ENCODE assay signal across 8 mouse cellular contexts in the genomic region with DNA sequence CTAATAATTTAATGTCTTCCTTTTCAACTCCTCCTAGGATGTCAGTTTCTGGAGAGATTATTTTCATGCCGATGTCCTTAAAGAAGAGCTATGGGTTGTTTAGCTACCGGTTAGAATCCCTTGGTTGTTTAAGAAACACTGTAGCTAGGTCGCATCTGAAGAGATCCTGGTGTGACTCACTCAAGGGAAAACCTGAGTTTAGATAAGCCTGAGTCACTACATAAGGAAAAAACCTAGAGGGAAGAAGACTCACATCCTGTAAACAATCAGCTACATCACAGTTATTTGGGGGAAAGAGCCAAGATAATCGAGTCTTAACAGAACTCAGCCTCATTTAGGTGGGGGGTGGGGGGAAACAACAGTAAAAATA. TPM values are rescaled to one million over a fixed set of nuclear protein-coding genes. Genes with fewer than 3 reads are reported as not detected.
DNase-seq lines count a peak whose midpoint lies in the region; ATAC-seq and TF ChIP-seq lines count a peak whose summit lies in the region.

No protein-coding gene starts in this region.

- H3K9me3 ChIP-seq in heart, embryonic 15.5 days (replicated peaks) = no peaks in the 10 kb centered on the region
- no peaks in the 10 kb centered on the region for H3K9me3 ChIP-seq in lung, postnatal 0 days (ENCODE audit: low read length)
- no peaks in the 10 kb centered on the region for H3K9me3 ChIP-seq in embryonic facial prominence, embryonic 14.5 days (ENCODE audit: control insufficient read depth, low read length)
- no peaks in the 10 kb centered on the region for H3K9me3 ChIP-seq in stomach, embryonic 14.5 days (ENCODE audit: control insufficient read depth, low read depth, low read length)
- H3K9me3 ChIP-seq in forebrain, postnatal 0 days (ENCODE audit: low read length) = no peaks in the 10 kb centered on the region

- H3K4me2 ChIP-seq in heart, embryonic 15.5 days = peak overlapping the region; percentile 75
- 0 out of 2 replicates have a peak overlapping the region, but pooled peaks have one; percentile 0 for H3K4me2 ChIP-seq in lung, postnatal 0 days (replicated peaks; ENCODE audit: low read depth, low read length)
- peak overlapping the region; percentile 83 for H3K4me2 ChIP-seq in embryonic facial prominence, embryonic 14.5 days (ENCODE audit: low read depth, low read length)
- peak overlapping the region; percentile 93 for H3K4me2 ChIP-seq in stomach, embryonic 14.5 days (replicated peaks; ENCODE audit: low read depth, low read length)
- no peak overlapping the region for H3K4me2 ChIP-seq in forebrain, postnatal 0 days (ENCODE audit: low read depth)

- TF ChIP-seq EP300 in lung, postnatal 0 days (IDR thresholded peaks at IDR 0.05) = no peak

- no peak for TF ChIP-seq CTCF in lung, postnatal 0 days (IDR thresholded peaks at IDR 0.05)
- TF ChIP-seq CTCF in forebrain, postnatal 0 days (IDR thresholded peaks at IDR 0.05; ENCODE audit: low read depth) = no peak

- DNase-seq in heart, postnatal 25 days (ENCODE audit: low spot score) = no peak
- DNase-seq in lung, postnatal 0 days (ENCODE audit: low spot score) = peak; percentile 19
- no peak for DNase-seq in lung, postnatal 25 days (ENCODE audit: low spot score)
- DNase-seq in embryonic facial prominence, embryonic 14.5 days (ENCODE audit: low spot score) = no peak
- DNase-seq in forebrain, postnatal 0 days = no peak
- DNase-seq in thymus, postnatal 10 days (ENCODE audit: low spot score in 2 of 2) = no peak

- 0 out of 2 replicates have a peak, but pooled peaks cover 4% of the 10 kb centered on the region for H3K36me3 ChIP-seq in heart, embryonic 15.5 days
- no peaks in the 10 kb centered on the region for H3K36me3 ChIP-seq in lung, postnatal 0 days (ENCODE audit: insufficient read depth, low read length)
- H3K36me3 ChIP-seq in embryonic facial prominence, embryonic 14.5 days (ENCODE audit: control insufficient read depth, insufficient read depth, low read length) = peaks cover 7% of the 10 kb centered on the region; the same call in 1 of the 2 replicates
- peaks cover 9% of the 10 kb centered on the region; the same call in 1 of the 2 replicates for H3K36me3 ChIP-seq in stomach, embryonic 14.5 days (ENCODE audit: control insufficient read depth, insufficient read depth, low read length)
- no peaks in the 10 kb centered on the region for H3K36me3 ChIP-seq in forebrain, postnatal 0 days (ENCODE audit: insufficient read depth)

- H3K4me1 ChIP-seq in heart, embryonic 15.5 days (replicated peaks) = peaks cover 40% of the 10 kb centered on the region
- peaks cover 25% of the 10 kb centered on the region; the same call in 1 of the 2 replicates for H3K4me1 ChIP-seq in lung, postnatal 0 days (ENCODE audit: insufficient read depth, low read depth, low read length)
- peaks cover 22% of the 10 kb centered on the region for H3K4me1 ChIP-seq in embryonic facial prominence, embryonic 14.5 days (ENCODE audit: control insufficient read depth, insufficient read depth, low read length)
- H3K4me1 ChIP-seq in stomach, embryonic 14.5 days (ENCODE audit: control insufficient read depth, insufficient read depth, low read length) = peaks cover 49% of the 10 kb centered on the region
- H3K4me1 ChIP-seq in forebrain, postnatal 0 days (ENCODE audit: insufficient read depth) = peaks cover 40% of the 10 kb centered on the region

- ATAC-seq in heart, embryonic 15.5 days (replicated peaks; ENCODE audit: insufficient number of reproducible peaks, insufficient read depth, low FRiP score, low read depth) = no peak
- no peak for ATAC-seq in lung, postnatal 0 days
- no peak for ATAC-seq in embryonic facial prominence, embryonic 14.5 days (ENCODE audit: low read depth)
- ATAC-seq in stomach, embryonic 14.5 days (ENCODE audit: insufficient number of reproducible peaks, insufficient read depth, low FRiP score, low read depth) = no peak
- ATAC-seq in forebrain, postnatal 0 days = no peak

- peak overlapping the region; percentile 99 for H3K27ac ChIP-seq in heart, embryonic 15.5 days
- H3K27ac ChIP-seq in lung, postnatal 0 days (ENCODE audit: low read length) = no peak overlapping the region
- H3K27ac ChIP-seq in embryonic facial prominence, embryonic 14.5 days (replicated peaks; ENCODE audit: low read depth, low read length) = 0 out of 2 replicates have a peak overlapping the region, but pooled peaks have one; percentile 9
- H3K27ac ChIP-seq in stomach, embryonic 14.5 days (ENCODE audit: low read length) = peak overlapping the region; percentile 30; the same call in 1 of the 2 replicates
- no peak overlapping the region for H3K27ac ChIP-seq in forebrain, postnatal 0 days (ENCODE audit: low read depth, low read length)

- peak overlapping the region; percentile 61 for H3K4me3 ChIP-seq in heart, embryonic 15.5 days
- H3K4me3 ChIP-seq in lung, postnatal 0 days (ENCODE audit: low read depth, low read length) = no peak overlapping the region
- peak overlapping the region; percentile 73 for H3K4me3 ChIP-seq in embryonic facial prominence, embryonic 14.5 days (ENCODE audit: low read depth, low read length)
- H3K4me3 ChIP-seq in stomach, embryonic 14.5 days (ENCODE audit: low read depth, low read length) = peak overlapping the region; percentile 66; the same call in 1 of the 2 replicates
- no peak overlapping the region for H3K4me3 ChIP-seq in forebrain, postnatal 0 days (ENCODE audit: low read depth, low read length)

- intact Hi-C loops in heart, postnatal 25 days (cut with DNase I) = loop anchor here (5.0 kb wide), 1 partner anchor 167 kb away; no protein-coding TSS in a partner anchor

- no peaks in the 10 kb centered on the region for H3K27me3 ChIP-seq in heart, embryonic 15.5 days
- no peaks in the 10 kb centered on the region for H3K27me3 ChIP-seq in lung, postnatal 0 days (replicated peaks; ENCODE audit: insufficient read depth, low read length)
- no peaks in the 10 kb centered on the region for H3K27me3 ChIP-seq in embryonic facial prominence, embryonic 14.5 days (replicated peaks; ENCODE audit: control insufficient read depth, insufficient read depth, low read length)
- no peaks in the 10 kb centered on the region for H3K27me3 ChIP-seq in stomach, embryonic 14.5 days (ENCODE audit: control insufficient read depth, insufficient read depth, low read length)
- peaks cover 33% of the 10 kb centered on the region for H3K27me3 ChIP-seq in forebrain, postnatal 0 days (ENCODE audit: insufficient read depth, low read length)

- 9% methylated on average over 4 of the region's 4 CpGs for whole genome bisulfite sequencing in heart, embryonic 15.5 days
- WGBS in lung, postnatal 0 days = 17% methylated on average over 4 of the region's 4 CpGs
- WGBS in embryonic facial prominence, embryonic 14.5 days = 25% methylated on average over 4 of the region's 4 CpGs
- 19% methylated on average over 4 of the region's 4 CpGs for WGBS in stomach, embryonic 14.5 days
- WGBS in forebrain, postnatal 0 days = 40% methylated on average over 4 of the region's 4 CpGs

- H3K9ac ChIP-seq in heart, embryonic 15.5 days = peak overlapping the region; percentile 85
- H3K9ac ChIP-seq in lung, postnatal 0 days (replicated peaks; ENCODE audit: low read depth) = no peak overlapping the region
- H3K9ac ChIP-seq in embryonic facial prominence, embryonic 14.5 days (ENCODE audit: low read depth, low read length) = peak overlapping the region; percentile 15; the same call in 1 of the 2 replicates
- 0 out of 2 replicates have a peak overlapping the region, but pooled peaks have one; percentile 10 for H3K9ac ChIP-seq in stomach, embryonic 14.5 days (replicated peaks; ENCODE audit: low read depth, low read length)
- H3K9ac ChIP-seq in forebrain, postnatal 0 days = no peak overlapping the region

RNA-seq across cellular contexts. Expression of a gene that starts 3.9 kb away (rescaled TPM):
- polyA plus RNA-seq in heart, embryonic 15.5 days (2015; fragmentation: Nextera tagmentation; extraction: Ambion mirVana) = 3,993 and 5,392 TPM in 2 replicates
- total RNA-seq in heart, postnatal 25 days (2021) = over 10,000 TPM; 12,975 to 13,062 TPM
- polyA plus RNA-seq in lung, postnatal 0 days (2015; fragmentation: Nextera tagmentation; extraction: Ambion mirVana) = 695 and 781 TPM in 2 replicates
- 985 and 1,264 TPM in 2 replicates for polyA plus RNA-seq in embryonic facial prominence, embryonic 14.5 days (2014; fragmentation: Nextera tagmentation; extraction: Ambion mirVana)
- 1,242 and 1,294 TPM in 2 replicates for polyA plus RNA-seq in stomach, embryonic 14.5 days (2014; fragmentation: Nextera tagmentation; extraction: Ambion mirVana)
- 131 and 133 TPM in 2 replicates for total RNA-seq in forebrain, postnatal 0 days (2014; rRNA removed)
- 120 and 134 TPM in 2 replicates for polyA plus RNA-seq in forebrain, postnatal 0 days (2015; fragmentation: Nextera tagmentation; extraction: Ambion mirVana)

Comparison
In these comparisons a context has a peak if more than half of its experiments do, and no peak if none do; other contexts are left out.
1. H3K27ac ChIP-seq: peak in heart, embryonic 15.5 days (single experiment), embryonic facial prominence, embryonic 14.5 days (single experiment) and stomach, embryonic 14.5 days (single experiment); none in lung, postnatal 0 days (single experiment) and forebrain, postnatal 0 days (single experiment).
2. H3K4me3 ChIP-seq: peak in heart, embryonic 15.5 days (single experiment), embryonic facial prominence, embryonic 14.5 days (single experiment) and stomach, embryonic 14.5 days (single experiment); none in lung, postnatal 0 days (single experiment) and forebrain, postnatal 0 days (single experiment).
3. H3K9ac ChIP-seq: peak in heart, embryonic 15.5 days (single experiment), embryonic facial prominence, embryonic 14.5 days (single experiment) and stomach, embryonic 14.5 days (single experiment); none in lung, postnatal 0 days (single experiment) and forebrain, postnatal 0 days (single experiment).